Mouse (Mus musculus): ENCODE data around the gene Mprip. TPM values are rescaled to one million over a fixed set of nuclear protein-coding genes. Genes with fewer than 3 reads are reported as not detected.
"Not testable (repeated sequence)": the region's sequence is repeated elsewhere in the genome, so short reads cannot be mapped to it uniquely, and the experiment has no call there.

The Mprip gene
- polyA plus RNA-seq (2014; fragmentation: Nextera tagmentation; extraction: Ambion mirVana): 53.4 and 64.1 TPM in 2 replicates

GRCm38 (mm10) chr11:59661005-59661404, at the start of gene Mprip:
TSS of gene Mprip (plus strand) at chr11:59661305.
- ATAC-seq (ENCODE audit: low FRiP score, low TSS enrichment): no peak
- 61% methylated on average over 3 of the region's 3 CpGs for WGBS
- Histone ChIP-seq H3K27ac (ENCODE audit: low read depth, low read length) (0 out of 2 replicates have a peak within 1 kb of the TSS, but pooled peaks have one; percentile 9), H3K9ac (ENCODE audit: low read depth, low read length) (peak within 1 kb of the TSS; percentile 79), H3K27me3 (ENCODE audit: control insufficient read depth, insufficient read depth, low read length) (no peaks in the 10 kb centered on the region), H3K9me3 (ENCODE audit: control insufficient read depth, low read length) (no peaks in the 10 kb centered on the region), H3K36me3 (ENCODE audit: control insufficient read depth, insufficient read depth, low read length) (no peaks in the 10 kb centered on the region), H3K4me1 (ENCODE audit: control insufficient read depth, insufficient read depth, low read length) (peaks cover 30% of the 10 kb centered on the region), H3K4me3 (ENCODE audit: low read length) (peak within 1 kb of the TSS; percentile 74), H3K4me2 (replicated peaks; ENCODE audit: low read depth, low read length) (peak within 1 kb of the TSS; percentile 70)

- no peak overlapping the region for H3K4me2 ChIP-seq (replicated peaks; ENCODE audit: low read depth, low read length)
- no peak overlapping the region for H3K27ac ChIP-seq (ENCODE audit: low read depth, low read length)
- no peaks in the 10 kb centered on the region for H3K9me3 ChIP-seq (ENCODE audit: control insufficient read depth, low read length)
- H3K9ac ChIP-seq (ENCODE audit: low read depth, low read length): no peak overlapping the region
- H3K27me3 ChIP-seq (ENCODE audit: control insufficient read depth, insufficient read depth, low read length): no peaks in the 10 kb centered on the region
- H3K4me3 ChIP-seq (ENCODE audit: low read length): no peak overlapping the region
- WGBS: 80% methylated on average over 5 of the region's 5 CpGs
- no peaks in the 10 kb centered on the region for H3K4me1 ChIP-seq (ENCODE audit: control insufficient read depth, insufficient read depth, low read length)
- no peaks in the 10 kb centered on the region for H3K36me3 ChIP-seq (ENCODE audit: control insufficient read depth, insufficient read depth, low read length)
- ATAC-seq (ENCODE audit: low FRiP score, low TSS enrichment): no peak
These were observed 49.5 kb upstream of the Mprip start for GRCm38 (mm10) chr11:59611646-59612045.

GRCm38 (mm10) chr11:59614120-59614519, 47.0 kb upstream of the Mprip start:
- no peak overlapping the region for H3K27ac ChIP-seq (ENCODE audit: low read depth, low read length)
- 38% methylated on average over 4 of the region's 4 CpGs for WGBS
- H3K4me1 ChIP-seq (ENCODE audit: control insufficient read depth, insufficient read depth, low read length): no peaks in the 10 kb centered on the region
- H3K27me3 ChIP-seq (ENCODE audit: control insufficient read depth, insufficient read depth, low read length): no peaks in the 10 kb centered on the region
- no peaks in the 10 kb centered on the region for H3K36me3 ChIP-seq (ENCODE audit: control insufficient read depth, insufficient read depth, low read length)
- no peak overlapping the region for H3K4me3 ChIP-seq (ENCODE audit: low read length)
- H3K9me3 ChIP-seq (ENCODE audit: control insufficient read depth, low read length): no peaks in the 10 kb centered on the region
- H3K9ac ChIP-seq (ENCODE audit: low read depth, low read length): no peak overlapping the region
- H3K4me2 ChIP-seq (replicated peaks; ENCODE audit: low read depth, low read length): no peak overlapping the region
- no peak for ATAC-seq (ENCODE audit: low FRiP score, low TSS enrichment)

- 96% methylated on average over 2 of the region's 2 CpGs for WGBS
- not testable (repeated sequence) for H3K4me2 ChIP-seq (replicated peaks; ENCODE audit: low read depth, low read length); H3K4me1 ChIP-seq (ENCODE audit: control insufficient read depth, insufficient read depth, low read length); ATAC-seq (ENCODE audit: low FRiP score, low TSS enrichment); H3K9me3 ChIP-seq (ENCODE audit: control insufficient read depth, low read length); H3K27ac ChIP-seq (ENCODE audit: low read depth, low read length); H3K9ac ChIP-seq (ENCODE audit: low read depth, low read length); H3K27me3 ChIP-seq (ENCODE audit: control insufficient read depth, insufficient read depth, low read length); H3K4me3 ChIP-seq (ENCODE audit: low read length); H3K36me3 ChIP-seq (ENCODE audit: control insufficient read depth, insufficient read depth, low read length)
These were observed 44.1 kb upstream of the Mprip start for GRCm38 (mm10) chr11:59616986-59617385.

- no peak overlapping the region for H3K9ac ChIP-seq (ENCODE audit: low read depth, low read length)
- no peaks in the 10 kb centered on the region for H3K4me1 ChIP-seq (ENCODE audit: control insufficient read depth, insufficient read depth, low read length)
- no peaks in the 10 kb centered on the region for H3K9me3 ChIP-seq (ENCODE audit: control insufficient read depth, low read length)
- no peak overlapping the region for H3K4me2 ChIP-seq (replicated peaks; ENCODE audit: low read depth, low read length)
- 0 out of 2 replicates have a peak, but pooled peaks cover 2% of the 10 kb centered on the region for H3K27me3 ChIP-seq (ENCODE audit: control insufficient read depth, insufficient read depth, low read length)
- no peak for ATAC-seq (ENCODE audit: low FRiP score, low TSS enrichment)
- H3K36me3 ChIP-seq (ENCODE audit: control insufficient read depth, insufficient read depth, low read length): no peaks in the 10 kb centered on the region
- no peak overlapping the region for H3K4me3 ChIP-seq (ENCODE audit: low read length)
- WGBS: 75% methylated on average over 3 of the region's 3 CpGs
- H3K27ac ChIP-seq (ENCODE audit: low read depth, low read length): no peak overlapping the region
These were observed 38.9 kb upstream of the Mprip start for GRCm38 (mm10) chr11:59622214-59622613.

- Histone ChIP-seq H3K9ac (ENCODE audit: low read depth, low read length) (no peak overlapping the region), H3K9me3 (ENCODE audit: control insufficient read depth, low read length) (no peaks in the 10 kb centered on the region), H3K4me1 (ENCODE audit: control insufficient read depth, insufficient read depth, low read length) (no peaks in the 10 kb centered on the region), H3K36me3 (ENCODE audit: control insufficient read depth, insufficient read depth, low read length) (no peaks in the 10 kb centered on the region), H3K27ac (ENCODE audit: low read depth, low read length) (no peak overlapping the region), H3K4me2 (replicated peaks; ENCODE audit: low read depth, low read length) (no peak overlapping the region), H3K4me3 (ENCODE audit: low read length) (no peak overlapping the region), H3K27me3 (ENCODE audit: control insufficient read depth, insufficient read depth, low read length) (0 out of 2 replicates have a peak, but pooled peaks cover 2% of the 10 kb centered on the region)
- WGBS: 36% methylated on average over 6 of the region's 6 CpGs
- ATAC-seq (ENCODE audit: low FRiP score, low TSS enrichment): 0 out of 2 replicates have a peak, but pooled peaks have one; percentile 55
These were observed 37.0 kb upstream of the Mprip start for GRCm38 (mm10) chr11:59624017-59624630.

GRCm38 (mm10) chr11:59626192-59626591, 34.9 kb upstream of the Mprip start:
- H3K27ac ChIP-seq (ENCODE audit: low read depth, low read length): no peak overlapping the region
- no peak for ATAC-seq (ENCODE audit: low FRiP score, low TSS enrichment)
- no peaks in the 10 kb centered on the region for H3K9me3 ChIP-seq (ENCODE audit: control insufficient read depth, low read length)
- H3K36me3 ChIP-seq (ENCODE audit: control insufficient read depth, insufficient read depth, low read length): no peaks in the 10 kb centered on the region
- H3K9ac ChIP-seq (ENCODE audit: low read depth, low read length): no peak overlapping the region
- no peak overlapping the region for H3K4me2 ChIP-seq (replicated peaks; ENCODE audit: low read depth, low read length)
- WGBS: 91% methylated on average over 7 of the region's 7 CpGs
- no peaks in the 10 kb centered on the region for H3K4me1 ChIP-seq (ENCODE audit: control insufficient read depth, insufficient read depth, low read length)
- H3K27me3 ChIP-seq (ENCODE audit: control insufficient read depth, insufficient read depth, low read length): 0 out of 2 replicates have a peak, but pooled peaks cover 2% of the 10 kb centered on the region
- H3K4me3 ChIP-seq (ENCODE audit: low read length): no peak overlapping the region

GRCm38 (mm10) chr11:59628177-59628576, 32.9 kb upstream of the Mprip start:
- no peak overlapping the region for H3K9ac ChIP-seq (ENCODE audit: low read depth, low read length)
- H3K4me3 ChIP-seq (ENCODE audit: low read length): no peak overlapping the region
- no peaks in the 10 kb centered on the region for H3K4me1 ChIP-seq (ENCODE audit: control insufficient read depth, insufficient read depth, low read length)
- H3K27ac ChIP-seq (ENCODE audit: low read depth, low read length): no peak overlapping the region
- H3K9me3 ChIP-seq (ENCODE audit: control insufficient read depth, low read length): no peaks in the 10 kb centered on the region
- ATAC-seq (ENCODE audit: low FRiP score, low TSS enrichment): no peak
- H3K36me3 ChIP-seq (ENCODE audit: control insufficient read depth, insufficient read depth, low read length): no peaks in the 10 kb centered on the region
- no peak overlapping the region for H3K4me2 ChIP-seq (replicated peaks; ENCODE audit: low read depth, low read length)
- H3K27me3 ChIP-seq (ENCODE audit: control insufficient read depth, insufficient read depth, low read length): no peaks in the 10 kb centered on the region
- WGBS: 82% methylated on average over 5 of the region's 5 CpGs

GRCm38 (mm10) chr11:59629871-59630270, 31.2 kb upstream of the Mprip start:
- WGBS: 81% methylated on average over 5 of the region's 5 CpGs
- H3K27ac ChIP-seq (ENCODE audit: low read depth, low read length): no peak overlapping the region
- no peaks in the 10 kb centered on the region for H3K36me3 ChIP-seq (ENCODE audit: control insufficient read depth, insufficient read depth, low read length)
- no peak overlapping the region for H3K4me2 ChIP-seq (replicated peaks; ENCODE audit: low read depth, low read length)
- no peaks in the 10 kb centered on the region for H3K9me3 ChIP-seq (ENCODE audit: control insufficient read depth, low read length)
- H3K4me3 ChIP-seq (ENCODE audit: low read length): no peak overlapping the region
- H3K9ac ChIP-seq (ENCODE audit: low read depth, low read length): no peak overlapping the region
- H3K4me1 ChIP-seq (ENCODE audit: control insufficient read depth, insufficient read depth, low read length): no peaks in the 10 kb centered on the region
- no peak for ATAC-seq (ENCODE audit: low FRiP score, low TSS enrichment)
- H3K27me3 ChIP-seq (ENCODE audit: control insufficient read depth, insufficient read depth, low read length): no peaks in the 10 kb centered on the region

All from kidney, embryonic 14.5 days (tissue).